Mouse (Mus musculus) bone marrow macrophage, adult 2 months (primary cell): Measurements from ENCODE around the gene Fam222b.

ENCODE experiments used
- CTCF ChIP-seq: IDR thresholded peaks from 2 replicates; pipeline ENCODE4 v1.5.1; 2012; ENCODE audit warnings: low read depth, mild to moderate bottlenecking, low read length, moderate library complexity
- POLR2A ChIP-seq: IDR thresholded peaks from 2 replicates; pipeline ENCODE4 v1.6.1; 2012; ENCODE audit warnings: mild to moderate bottlenecking, low read depth, low read length, borderline replicate concordance

- no peak for TF ChIP-seq CTCF
- no peak for TF ChIP-seq POLR2A
These were observed 75.8 kb downstream of the Fam222b start for GRCm38 (mm10) chr11:78170306-78170705.
